Mouse (Mus musculus) myocyte (in vitro differentiated cells): ENCODE measurements around the gene Olfr281. TPM values are rescaled to one million over a fixed set of nuclear protein-coding genes. Genes with fewer than 3 reads are reported as not detected.

ENCODE experiments used
- H3K27me3 ChIP-seq: one replicate; pipeline ENCODE4 v1.6.1; 2011; ENCODE audit not compliant: control insufficient read depth, insufficient read depth, insufficient read length
- H3K36me3 ChIP-seq: one replicate; pipeline ENCODE4 v1.6.1; 2011; ENCODE audit not compliant: control insufficient read depth, insufficient read depth
- H3K4me2 ChIP-seq: one replicate; pipeline ENCODE4 v1.6.1; 2011; ENCODE audit warnings: low read depth, control low read depth
- H3K4me3 ChIP-seq: one replicate; pipeline ENCODE4 v1.5.1; 2011; ENCODE audit warnings: mild to moderate bottlenecking, control low read depth, moderate library complexity
- H3K79me2 ChIP-seq: one replicate; pipeline ENCODE4 v1.6.1; 2011; ENCODE audit not compliant: control insufficient read depth, insufficient read depth
- H3ac ChIP-seq: one replicate; pipeline ENCODE4 v1.6.1; 2011; ENCODE audit not compliant: control insufficient read depth, insufficient read length
- CEBPB ChIP-seq: IDR thresholded peaks from 2 replicates; pipeline ENCODE4 v1.6.1; 2011; ENCODE audit warnings: mild to moderate bottlenecking, moderate library complexity; ENCODE audit not compliant: poor library complexity, insufficient read depth, severe bottlenecking
- E2F4 ChIP-seq: IDR thresholded peaks from one replicate; pipeline ENCODE4 v1.6.1; 2011; ENCODE audit warnings: mild to moderate bottlenecking, control low read depth, moderate library complexity; ENCODE audit not compliant: insufficient read depth
- MAX ChIP-seq: IDR thresholded peaks from one replicate; pipeline ENCODE4 v1.6.1; 2011; ENCODE audit warnings: low read depth, mild to moderate bottlenecking, control low read depth
- MYOD1 ChIP-seq, 3 experiments: IDR thresholded peaks; one replicate each; pipeline ENCODE4 v1.6.1; 2011; ENCODE audit warnings: control low read depth in 2 of 3, low read depth in 2 of 3, mild to moderate bottlenecking in 2 of 3, moderate library complexity in 1 of 3; ENCODE audit not compliant: insufficient read length in 2 of 3, control insufficient read depth in 1 of 3
- MYOG ChIP-seq, 3 experiments: IDR thresholded peaks; one replicate each; pipeline ENCODE4 v1.6.1; 2011; ENCODE audit warnings: control low read depth in 2 of 3, low read depth in 2 of 3, mild to moderate bottlenecking in 2 of 3; ENCODE audit not compliant: insufficient read length in 2 of 3, control insufficient read depth in 1 of 3, insufficient read depth in 1 of 3
- POLR2A ChIP-seq: IDR thresholded peaks from one replicate; pipeline ENCODE4 v1.6.1; 2011; ENCODE audit warnings: low read depth, mild to moderate bottlenecking, control low read depth, moderate library complexity; ENCODE audit not compliant: insufficient read length
- POLR2AphosphoS2 ChIP-seq: IDR thresholded peaks from one replicate; pipeline ENCODE4 v1.6.1; 2011; ENCODE audit warnings: low read depth, control low read depth; ENCODE audit not compliant: insufficient read length
- REST ChIP-seq: IDR thresholded peaks from one replicate; pipeline ENCODE4 v1.6.1; 2011; ENCODE audit warnings: mild to moderate bottlenecking, control low read depth, moderate library complexity; ENCODE audit not compliant: insufficient read depth, insufficient read length
- SRF ChIP-seq: IDR thresholded peaks from one replicate; pipeline ENCODE4 v1.6.1; 2011; ENCODE audit warnings: low read depth; ENCODE audit not compliant: control insufficient read depth, insufficient read length
- TCF12 ChIP-seq: IDR thresholded peaks from one replicate; pipeline ENCODE4 v1.6.1; 2011; ENCODE audit warnings: mild to moderate bottlenecking, control low read depth; ENCODE audit not compliant: poor library complexity, insufficient read depth, severe bottlenecking
- TCF3 ChIP-seq: IDR thresholded peaks from one replicate; pipeline ENCODE4 v1.6.1; 2011; ENCODE audit warnings: low read depth, control low read depth; ENCODE audit not compliant: insufficient read length
- USF1 ChIP-seq: IDR thresholded peaks from one replicate; pipeline ENCODE4 v1.6.1; 2011; ENCODE audit warnings: low read depth, mild to moderate bottlenecking, control low read depth, moderate library complexity
- polyA plus RNA-seq: library from polyadenylated mRNA; unstranded; fragments of >200 nt; fragmentation: generic; extraction: Trizol; gene quantifications from one replicate; pipeline ENCODE4 v1.2.1, GENCODE M21; 2012; ENCODE audit warnings: missing spikeins

Olfr281 gene
- polyA plus RNA-seq, 1 experiment = not detected

DNA sequence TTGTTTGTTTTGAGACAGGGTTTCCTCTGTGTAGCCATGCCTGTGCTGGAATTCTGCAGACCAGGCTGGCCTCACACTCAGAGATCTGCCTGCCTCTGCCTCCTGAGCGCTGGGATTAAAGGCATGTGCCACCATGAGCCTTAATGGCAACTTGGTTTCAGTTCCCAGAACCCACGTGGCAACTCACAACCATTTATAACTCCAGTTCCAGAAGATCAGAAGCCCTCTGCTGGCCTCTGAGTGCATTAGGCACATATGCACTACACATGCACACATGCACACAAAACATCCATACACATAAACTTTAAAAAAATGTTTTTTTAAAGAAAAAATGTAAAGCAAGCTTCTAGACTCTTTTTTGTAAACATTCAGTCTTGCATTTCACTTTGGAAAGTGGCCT is 57.0 kb downstream of the Olfr281 start:
- no peak overlapping the region for H3K4me2 ChIP-seq
- no peak overlapping the region for H3K4me3 ChIP-seq
- TF ChIP-seq POLR2AphosphoS2 (no peak), USF1 (no peak), MAX (no peak), SRF (no peak), E2F4 (no peak), REST (no peak), TCF3 (no peak), TCF12 (no peak), POLR2A (no peak), MYOG (IDR thresholded peaks at IDR 0.05; ENCODE audit: control insufficient read depth in 1 of 3, insufficient read depth in 1 of 3, insufficient read length in 2 of 3, low read depth in 2 of 3) (no peak), MYOD1 (IDR thresholded peaks at IDR 0.05; ENCODE audit: control insufficient read depth in 1 of 3, insufficient read length in 2 of 3, low read depth in 2 of 3) (no peak), CEBPB (no peak)
- H3K79me2 ChIP-seq = no peaks in the 10 kb centered on the region
- H3K27me3 ChIP-seq = no peaks in the 10 kb centered on the region
- no peaks in the 10 kb centered on the region for H3K36me3 ChIP-seq
- no peak overlapping the region for H3ac ChIP-seq

Other genes starting within 250 kb of the Olfr281 start
- gene Gm44579, start 231.6 kb upstream of the Olfr281 start, polyA plus RNA-seq = not detected
- not detected for gene Olfr287, start 231.5 kb upstream of the Olfr281 start, polyA plus RNA-seq
- not detected for gene Olfr286, start 218.1 kb upstream of the Olfr281 start, polyA plus RNA-seq
- gene H1fnt, start 195.3 kb upstream of the Olfr281 start, polyA plus RNA-seq = not detected
- not detected for gene Zfp641, start 156.4 kb upstream of the Olfr281 start, polyA plus RNA-seq
- not detected for gene Olfr285, start 135.2 kb upstream of the Olfr281 start, polyA plus RNA-seq
- not detected for gene Olfr284, start 111.6 kb upstream of the Olfr281 start, polyA plus RNA-seq
- not detected for gene Olfr283, start 71.6 kb upstream of the Olfr281 start, polyA plus RNA-seq
- not detected for gene Olfr282, start 21.4 kb upstream of the Olfr281 start, polyA plus RNA-seq
- not detected for gene OR5BS1P, start 17.3 kb downstream of the Olfr281 start, polyA plus RNA-seq
- gene Lalba, start 30.1 kb downstream of the Olfr281 start, polyA plus RNA-seq = not detected
- gene Olfr279, start 39.8 kb downstream of the Olfr281 start, polyA plus RNA-seq = not detected
- 109 TPM for gene Kansl2, start 81.7 kb downstream of the Olfr281 start, polyA plus RNA-seq
- 12.6 TPM for gene Ccnt1, start 118.3 kb downstream of the Olfr281 start, polyA plus RNA-seq
- gene 4930415O20Rik, start 118.4 kb downstream of the Olfr281 start, polyA plus RNA-seq = 0.10 TPM
- 32.4 TPM for gene Adcy6, start 157.5 kb downstream of the Olfr281 start, polyA plus RNA-seq
- gene Cacnb3, start 178.3 kb downstream of the Olfr281 start, polyA plus RNA-seq = 80.8 TPM
- 102 TPM for gene Ddx23, start 210.3 kb downstream of the Olfr281 start, polyA plus RNA-seq
- 14.4 TPM for gene Rnd1, start 224.9 kb downstream of the Olfr281 start, polyA plus RNA-seq